Mouse (Mus musculus) lung, postnatal 0 days (tissue): ENCODE measurements around the gene Dop1b. TPM values are rescaled to one million over a fixed set of nuclear protein-coding genes. Genes with fewer than 3 reads are reported as not detected.

Source experiments
- ATAC-seq: fragments of 200-750 bp; cut with Nextera tagmentation; 2 replicates; pipeline ENCODE4 v1.8.0; 2017; ENCODE audit warnings: moderate library complexity
- DNase-seq: peaks from one replicate; pipeline ENCODE4 v3.0.0-alpha.2; 2016; ENCODE audit warnings: low spot score
- H3K27ac ChIP-seq: fragments of 300-500 bp; sonication (generic); 2 replicates; pipeline ENCODE4 v1.5.1; 2014; ENCODE audit warnings: antibody characterized with exemption, mild to moderate bottlenecking, low read length, mixed read lengths
- H3K27me3 ChIP-seq: fragments of 300-500 bp; sonication (generic); replicated peaks from 2 replicates; pipeline ENCODE4 v1.6.1; 2014; ENCODE audit warnings: low read length, mixed read lengths; ENCODE audit not compliant: insufficient read depth
- H3K36me3 ChIP-seq: fragments of 300-500 bp; sonication (generic); 2 replicates; pipeline ENCODE4 v1.6.1; 2014; ENCODE audit warnings: low read length, mixed read lengths; ENCODE audit not compliant: insufficient read depth
- H3K4me1 ChIP-seq: fragments of 300-500 bp; sonication (generic); 2 replicates; pipeline ENCODE4 v1.6.1; 2014; ENCODE audit warnings: antibody characterized with exemption, low read depth, low read length, mixed read lengths; ENCODE audit not compliant: insufficient read depth
- H3K4me2 ChIP-seq: fragments of 300-500 bp; sonication (generic); replicated peaks from 2 replicates; pipeline ENCODE4 v1.6.1; 2014; ENCODE audit warnings: low read depth, mild to moderate bottlenecking, low read length, moderate library complexity, mixed read lengths
- H3K4me3 ChIP-seq: fragments of 300-500 bp; sonication (generic); 2 replicates; pipeline ENCODE4 v1.5.1; 2014; ENCODE audit warnings: low read depth, low read length
- H3K9ac ChIP-seq: fragments of 300-500 bp; sonication (generic); replicated peaks from 2 replicates; pipeline ENCODE4 v1.6.1; 2014; ENCODE audit warnings: low read depth, mild to moderate bottlenecking
- H3K9me3 ChIP-seq: fragments of 300-500 bp; sonication (generic); 2 replicates; pipeline ENCODE4 v1.6.1; 2016; ENCODE audit warnings: low read length, mixed read lengths
- CTCF ChIP-seq: IDR thresholded peaks from 2 replicates; pipeline ENCODE4 v1.5.1; 2016; ENCODE audit warnings: antibody characterized with exemption, mild to moderate bottlenecking
- EP300 ChIP-seq: IDR thresholded peaks from 2 replicates; pipeline ENCODE4 v1.6.1; 2016; ENCODE audit warnings: antibody characterized with exemption, mild to moderate bottlenecking, control low read depth
- WGBS: fragments of 180-500 bp; shearing (Covaris S2); extraction: QIAGEN DNeasy Blood & Tissue Kit; methylation state at CpG from one replicate; pipeline ENCODE4 v1.1.7; 2014; 5-methylcytosine and 5-hydroxymethylcytosine counted together
- polyA plus RNA-seq: library from polyadenylated mRNA; unstranded; fragments of >200 nt; fragmentation: Nextera tagmentation; extraction: Ambion mirVana; gene quantifications from 2 replicates; pipeline ENCODE4 v1.2.1, GENCODE M21; 2015

Dop1b gene
- polyA plus RNA-seq, 1 experiment from 2014 or later = 14.8 TPM

DNA sequence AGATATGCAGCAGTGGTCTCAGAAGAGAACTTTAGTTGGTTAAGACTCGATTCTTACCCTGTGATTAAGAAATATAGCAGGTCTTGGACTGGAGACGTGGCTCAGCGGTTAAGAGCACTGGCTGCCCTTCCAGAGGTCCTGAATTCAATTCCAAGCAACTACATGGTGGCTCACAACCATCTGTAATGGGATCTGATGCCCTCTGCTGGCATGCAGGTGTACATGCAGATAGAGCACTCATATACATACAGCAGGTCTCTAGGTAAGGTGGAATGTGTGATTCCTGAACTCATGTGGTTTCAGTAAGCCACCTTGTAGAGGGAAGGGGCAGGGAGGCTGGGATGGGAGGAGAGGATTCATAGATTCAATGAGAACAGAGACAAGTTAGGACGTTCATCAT, 33.5 kb upstream of the Dop1b start:
- Histone ChIP-seq H3K9me3 (no peaks in the 10 kb centered on the region), H3K36me3 (no peaks in the 10 kb centered on the region), H3K4me3 (no peak overlapping the region), H3K4me2 (no peak overlapping the region), H3K27me3 (no peaks in the 10 kb centered on the region), H3K4me1 (peaks cover 4% of the 10 kb centered on the region; the same call in 1 of the 2 replicates), H3K9ac (no peak overlapping the region), H3K27ac (no peak overlapping the region)
- WGBS = 83% methylated on average over 4 of the region's 4 CpGs
- no peak for DNase-seq
- no peak for ATAC-seq
- TF ChIP-seq EP300 (no peak), CTCF (peak; percentile 49)

DNA sequence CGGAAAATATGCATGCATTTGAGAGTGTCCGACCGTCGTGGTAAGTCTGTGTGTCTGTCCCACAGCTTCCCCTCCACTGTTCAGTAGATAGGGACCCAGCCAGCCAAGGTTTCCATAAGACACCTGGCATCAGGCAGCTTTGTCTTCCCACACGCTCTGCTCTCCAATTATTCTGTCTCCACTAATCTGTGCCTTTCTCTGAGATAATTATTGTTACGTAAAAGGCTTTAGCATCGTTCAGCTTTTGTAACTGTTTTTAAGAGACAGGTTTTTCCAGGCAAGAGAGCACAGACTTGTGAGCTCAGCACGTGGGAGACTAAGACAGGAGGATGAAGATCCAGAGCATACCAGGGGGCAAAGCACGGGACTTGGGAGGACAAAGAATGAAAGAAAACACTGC, 32.5 kb upstream of the Dop1b start:
- no peaks in the 10 kb centered on the region for H3K27me3 ChIP-seq
- ATAC-seq = no peak
- DNase-seq = no peak
- no peak overlapping the region for H3K4me2 ChIP-seq
- H3K27ac ChIP-seq = no peak overlapping the region
- H3K9ac ChIP-seq = no peak overlapping the region
- 65% methylated on average over 9 of the region's 9 CpGs for WGBS
- no peaks in the 10 kb centered on the region for H3K36me3 ChIP-seq
- TF ChIP-seq CTCF (no peak), EP300 (no peak)
- no peak overlapping the region for H3K4me3 ChIP-seq
- no peaks in the 10 kb centered on the region for H3K9me3 ChIP-seq
- H3K4me1 ChIP-seq = peaks cover 4% of the 10 kb centered on the region; the same call in 1 of the 2 replicates

DNA sequence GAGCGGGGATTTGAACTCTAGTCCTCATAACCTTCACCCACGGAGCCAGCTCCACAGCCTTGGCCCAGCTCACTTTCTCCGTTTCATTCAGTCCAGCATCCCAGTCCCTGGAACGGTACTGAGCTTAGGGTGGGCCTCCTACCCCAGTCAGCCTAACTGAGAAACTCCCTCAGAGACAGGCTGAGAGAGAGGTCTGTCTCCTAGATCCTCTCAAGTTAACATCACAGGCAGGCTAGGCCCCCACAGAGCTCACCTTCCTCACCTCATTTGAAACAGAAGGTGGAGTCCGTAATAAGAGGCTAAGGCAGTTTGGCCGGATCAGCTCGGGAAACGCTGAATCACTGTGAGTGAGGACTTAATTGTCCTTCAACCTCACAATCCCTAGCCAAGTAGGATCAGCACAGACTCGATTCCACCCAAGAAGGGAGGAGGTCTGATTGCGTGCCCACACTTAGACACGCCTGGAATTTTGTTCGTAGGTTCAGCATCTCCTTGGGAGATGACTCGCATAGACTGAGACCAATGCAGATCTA, 29.5 kb upstream of the Dop1b start:
- Histone ChIP-seq H3K27ac (peak overlapping the region; percentile 71; the same call in 1 of the 2 replicates), H3K9ac (no peak overlapping the region), H3K4me3 (peak overlapping the region; percentile 48; the same call in 1 of the 2 replicates), H3K36me3 (no peaks in the 10 kb centered on the region), H3K4me2 (peak overlapping the region; percentile 99), H3K4me1 (peaks cover 4% of the 10 kb centered on the region; the same call in 1 of the 2 replicates), H3K27me3 (no peaks in the 10 kb centered on the region), H3K9me3 (no peaks in the 10 kb centered on the region)
- TF ChIP-seq EP300 (no peak), CTCF (no peak)
- DNase-seq = peak; percentile 60
- WGBS = 27% methylated on average over 13 of the region's 13 CpGs
- peak; percentile 43 for ATAC-seq

DNA sequence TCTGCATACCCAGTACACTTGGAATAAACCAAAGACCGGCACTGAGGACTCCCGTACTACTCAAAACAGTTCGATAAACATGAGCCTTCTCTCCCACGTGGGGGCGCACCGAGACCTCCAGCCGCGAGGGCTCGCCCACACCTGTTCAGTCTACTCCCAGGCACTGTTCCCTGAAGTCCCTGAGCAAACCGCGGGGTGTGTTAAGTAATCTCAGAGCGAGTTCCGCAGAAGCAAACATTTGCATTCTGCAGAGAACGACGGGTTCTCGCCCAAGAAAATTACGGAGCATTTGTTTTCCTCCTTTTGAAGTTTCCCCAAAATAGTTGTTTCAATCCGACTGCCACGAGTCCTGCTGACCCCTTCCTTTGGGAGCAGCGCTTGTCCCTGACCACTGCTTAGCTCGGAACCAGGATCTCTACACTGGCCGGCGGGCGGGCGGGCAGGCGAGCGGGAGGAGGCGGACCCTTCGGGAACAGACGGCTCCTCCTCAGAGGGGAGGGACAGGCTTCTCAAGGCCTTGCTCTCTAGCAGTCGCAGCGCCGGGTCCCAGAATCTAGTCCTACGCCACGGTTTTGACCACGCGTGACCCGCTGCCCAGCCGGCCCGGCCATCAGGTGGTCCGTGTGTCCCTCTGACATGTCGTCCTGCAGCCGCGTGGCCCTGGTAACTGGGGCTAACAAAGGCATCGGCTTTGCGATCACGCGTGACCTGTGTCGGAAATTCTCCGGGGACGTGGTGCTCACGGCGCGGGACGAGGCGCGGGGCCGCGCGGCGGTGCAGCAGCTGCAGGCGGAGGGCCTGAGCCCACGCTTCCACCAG, 28.8 kb upstream of the Dop1b start, which contains the start of gene Cbr3:
Gene Cbr3, plus strand, starts transcription at position 527 of the 819 bp plus-strand sequence.
- peak within 1 kb of the TSS; percentile 71 for H3K27ac ChIP-seq
- DNase-seq (peak; percentile 89), ATAC-seq (peak; percentile 91)
- no peaks in the 10 kb centered on the region for H3K9me3 ChIP-seq
- no peaks in the 10 kb centered on the region for H3K27me3 ChIP-seq
- H3K4me3 ChIP-seq = peak within 1 kb of the TSS; percentile 48
- no peaks in the 10 kb centered on the region for H3K36me3 ChIP-seq
- H3K4me1 ChIP-seq = peaks cover 4% of the 10 kb centered on the region; the same call in 1 of the 2 replicates
- peak within 1 kb of the TSS; percentile 99 for H3K4me2 ChIP-seq
- under 1% methylated on average over 59 of the region's 63 CpGs for WGBS
- H3K9ac ChIP-seq = peak within 1 kb of the TSS; percentile 59
- TF ChIP-seq EP300 (no peak; the same call in 1 of the 2 replicates), CTCF (peak; percentile 69)

DNA sequence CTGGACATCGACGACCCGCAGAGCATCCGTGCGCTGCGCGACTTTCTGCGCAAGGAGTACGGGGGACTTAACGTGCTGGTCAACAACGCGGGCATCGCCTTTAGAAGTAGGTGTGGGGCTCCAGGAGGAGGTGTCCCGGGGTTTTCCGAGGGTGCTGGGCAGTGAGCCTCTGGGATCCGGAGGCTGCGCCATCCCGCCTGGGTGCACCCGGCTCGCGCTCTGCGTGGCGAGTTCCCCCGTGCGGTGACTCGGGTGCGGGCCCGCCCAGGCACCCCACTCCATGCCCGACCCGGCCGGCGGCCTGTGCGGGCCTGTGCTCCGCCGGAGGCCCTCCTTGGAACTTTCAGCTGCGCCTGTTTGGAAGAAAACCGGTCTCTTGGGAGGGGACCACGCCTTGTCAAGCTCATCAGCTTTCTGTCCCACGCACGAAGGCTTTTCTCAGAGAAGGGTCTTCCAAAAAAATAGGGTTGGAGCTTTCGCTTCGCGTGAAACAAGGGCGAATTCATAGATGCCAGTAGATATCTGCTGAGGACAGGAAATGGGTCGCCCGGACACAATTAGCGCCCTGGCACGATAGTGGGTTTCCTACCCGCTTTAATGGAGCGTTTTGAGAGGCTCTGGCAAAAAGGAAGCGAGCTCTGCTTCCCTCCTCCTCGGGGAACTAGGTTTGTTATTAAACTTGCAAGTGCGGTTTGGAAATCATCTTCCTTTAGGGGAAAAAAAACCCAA, 28.0 kb upstream of the Dop1b start:
- Histone ChIP-seq H3K4me1 (peaks cover 4% of the 10 kb centered on the region; the same call in 1 of the 2 replicates), H3K9ac (peak overlapping the region; percentile 59), H3K27ac (peak overlapping the region; percentile 26), H3K4me2 (peak overlapping the region; percentile 99), H3K9me3 (no peaks in the 10 kb centered on the region), H3K36me3 (no peaks in the 10 kb centered on the region), H3K4me3 (peak overlapping the region; percentile 48), H3K27me3 (no peaks in the 10 kb centered on the region)
- ATAC-seq (peak; percentile 16; the same call in 1 of the 2 replicates), DNase-seq (no peak)
- no peak for TF ChIP-seq CTCF
- no peak for TF ChIP-seq EP300
- WGBS = under 1% methylated on average over 50 of the region's 53 CpGs

DNA sequence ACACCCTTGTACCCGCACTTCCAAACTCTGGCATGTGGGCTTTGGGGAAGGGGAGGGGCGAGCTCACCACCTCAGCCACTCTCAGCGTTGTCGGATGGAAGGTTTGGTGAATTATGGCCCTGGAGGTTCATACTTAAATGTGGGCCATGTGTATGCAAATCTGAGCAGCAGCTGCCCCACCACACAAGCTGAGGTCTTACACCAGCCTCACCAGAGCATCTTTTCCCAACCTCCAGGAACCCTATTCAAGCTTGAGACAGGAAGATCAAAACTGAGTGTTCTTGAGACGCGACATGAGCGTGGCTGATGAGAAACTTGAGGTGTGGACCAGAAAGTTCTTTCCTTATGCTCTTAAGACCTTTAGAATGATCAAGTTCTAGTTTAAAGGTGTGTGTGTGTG, 27.3 kb upstream of the Dop1b start:
- no peaks in the 10 kb centered on the region for H3K27me3 ChIP-seq
- H3K4me2 ChIP-seq = peak overlapping the region; percentile 99
- no peaks in the 10 kb centered on the region for H3K9me3 ChIP-seq
- TF ChIP-seq EP300 (no peak), CTCF (no peak)
- ATAC-seq (no peak), DNase-seq (no peak)
- no peak overlapping the region; the same call in 1 of the 2 replicates for H3K9ac ChIP-seq
- peaks cover 4% of the 10 kb centered on the region; the same call in 1 of the 2 replicates for H3K4me1 ChIP-seq
- H3K36me3 ChIP-seq = no peaks in the 10 kb centered on the region
- peak overlapping the region; percentile 48; the same call in 1 of the 2 replicates for H3K4me3 ChIP-seq
- no peak overlapping the region for H3K27ac ChIP-seq
- 46% methylated on average over 7 of the region's 7 CpGs for WGBS
